Mouse (Mus musculus): ENCODE measurements at regions not wholly inside any gene's neighbourhood (a gene's known extent, or its start where the extent isn't known, plus 50 kb on each side); places are given as distances from the start of the nearest gene placed in this dataset.
A peak's percentile ranks its signal among the peaks of the same experiment; 100 is the strongest.
"Not testable (repeated sequence)": the region's sequence is repeated elsewhere in the genome, so short reads cannot be mapped to it uniquely, and the experiment has no call there.

DNA sequence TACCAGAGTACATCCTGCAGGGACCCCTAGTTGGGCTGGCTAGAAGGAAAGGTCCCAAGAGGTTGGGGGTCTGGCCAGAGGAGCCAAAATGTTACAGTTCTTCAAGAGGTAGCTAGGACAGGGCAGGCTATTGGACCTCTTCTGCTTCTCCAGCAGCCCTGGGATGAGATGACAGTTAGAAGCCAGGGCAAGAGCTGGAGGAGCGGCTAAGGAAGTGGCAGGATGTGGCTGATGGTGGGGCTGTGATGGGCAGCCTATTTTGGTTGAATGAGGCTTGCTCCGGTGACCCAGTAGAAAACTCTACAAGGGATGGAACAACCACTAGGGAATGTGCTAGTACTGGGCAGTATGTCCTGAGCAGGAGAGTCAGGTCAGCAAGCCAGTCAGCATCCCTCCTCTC lies 82.8 kb downstream of the Ddx11 start:
- no peak for DNase-seq (ENCODE audit: low spot score)

DNA sequence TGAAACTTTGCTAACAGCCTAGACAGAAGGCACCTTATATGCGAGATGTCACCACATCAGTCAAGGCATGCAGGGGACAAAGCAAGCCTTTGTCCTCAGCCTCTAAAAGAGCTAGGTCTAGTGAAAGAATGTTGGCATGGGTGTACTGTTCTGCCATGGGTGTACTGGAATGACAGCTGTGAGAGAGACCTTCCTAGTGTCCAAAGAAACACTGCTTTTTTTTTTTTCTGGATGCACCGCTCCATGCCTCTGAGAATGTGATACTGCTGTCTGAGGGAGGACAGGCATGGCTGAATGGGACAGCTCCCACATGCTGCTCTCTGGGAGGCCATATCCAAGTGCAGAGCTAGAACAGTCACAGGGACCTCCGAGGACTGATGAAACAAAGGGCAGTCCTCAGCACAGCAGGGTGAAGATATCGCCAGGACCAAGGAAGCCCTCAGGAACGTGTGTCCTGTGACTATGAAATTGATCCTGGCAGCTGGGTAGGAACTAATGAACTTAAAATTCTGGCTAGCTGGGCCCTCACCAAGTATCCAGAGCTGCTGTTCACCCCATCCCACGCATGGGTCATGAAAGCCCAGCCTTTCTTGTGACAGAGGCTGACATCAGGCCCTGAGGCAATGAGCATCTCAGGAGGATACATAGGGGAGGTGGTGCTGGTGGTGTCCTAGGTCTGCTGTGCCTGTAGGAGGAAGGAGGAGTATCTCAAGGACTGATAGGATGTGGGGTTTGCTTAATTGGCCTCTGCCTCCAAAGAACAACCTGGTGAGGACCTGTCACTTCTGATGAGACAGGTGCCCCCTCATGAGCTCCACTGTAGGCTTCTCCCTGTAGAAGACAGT lies 84.6 kb downstream of the Ddx11 start:
- not testable (repeated sequence) for DNase-seq (ENCODE audit: low spot score)

- not testable (repeated sequence) for DNase-seq (ENCODE audit: low spot score)
Observed at GRCm38 (mm10) chr17:66208803-66209515, 85.6 kb downstream of the Ddx11 start.

- no peak for DNase-seq (ENCODE audit: low spot score)
Observed at GRCm38 (mm10) chr17:66211561-66211960, 88.2 kb downstream of the Ddx11 start.

DNA sequence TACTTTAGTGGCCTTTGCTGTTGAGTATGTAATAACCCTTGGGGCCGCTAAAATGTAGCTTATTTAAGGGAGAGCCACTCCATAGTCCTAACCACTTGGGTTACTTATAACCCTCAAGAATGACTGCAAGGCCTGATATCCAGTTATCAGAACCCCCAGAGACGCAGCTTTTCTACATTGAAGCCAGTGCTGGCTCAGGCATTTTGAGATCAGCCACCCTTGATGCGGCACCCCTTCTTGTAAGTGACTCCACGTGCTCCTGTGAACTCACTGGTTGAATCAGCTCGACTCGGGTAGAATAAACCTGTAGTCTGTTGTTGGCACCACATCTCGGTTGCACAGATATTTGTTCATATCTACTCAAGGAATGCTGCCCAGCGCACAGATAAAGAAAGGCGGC lies 89.3 kb downstream of the Ddx11 start:
- no peak for DNase-seq (ENCODE audit: low spot score)

DNA sequence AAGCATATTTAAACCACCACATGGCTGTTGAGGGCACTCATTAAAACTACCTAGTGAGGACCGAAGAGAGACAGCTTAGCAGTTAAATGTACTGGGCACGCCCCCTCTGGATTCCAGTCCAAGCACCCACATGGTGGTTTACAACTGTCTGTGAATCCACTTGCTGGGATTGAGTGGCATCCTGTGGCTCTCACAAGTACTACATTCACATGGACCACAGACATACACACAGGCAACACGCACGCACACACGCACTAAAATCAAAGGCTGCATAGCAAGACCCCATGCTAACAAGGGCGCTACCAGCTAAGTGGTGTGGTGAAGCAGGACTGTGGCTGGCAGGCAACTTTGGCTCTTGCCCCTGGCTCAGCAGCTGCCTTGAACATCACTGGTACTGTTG lies 95.0 kb downstream of the Ddx11 start:
- DNase-seq (ENCODE audit: low spot score), result no peak

GRCm38 (mm10) chr17:66219669-66220435 lies 96.5 kb downstream of the Ddx11 start:
- DNase-seq (ENCODE audit: low spot score), result no peak

- peak; percentile 48 for DNase-seq (ENCODE audit: low spot score)
Observed at GRCm38 (mm10) chr17:66221256-66221655, 97.9 kb downstream of the Ddx11 start.

- DNase-seq (ENCODE audit: low spot score), result no peak
Observed at GRCm38 (mm10) chr17:66223711-66224110, 100.4 kb downstream of the Ddx11 start.

GRCm38 (mm10) chr17:66224241-66224640 lies 100.9 kb downstream of the Ddx11 start:
- no peak for DNase-seq (ENCODE audit: low spot score)

GRCm38 (mm10) chr17:66232391-66232790 lies 109.1 kb downstream of the Ddx11 start:
- DNase-seq (ENCODE audit: low spot score), result no peak

DNA sequence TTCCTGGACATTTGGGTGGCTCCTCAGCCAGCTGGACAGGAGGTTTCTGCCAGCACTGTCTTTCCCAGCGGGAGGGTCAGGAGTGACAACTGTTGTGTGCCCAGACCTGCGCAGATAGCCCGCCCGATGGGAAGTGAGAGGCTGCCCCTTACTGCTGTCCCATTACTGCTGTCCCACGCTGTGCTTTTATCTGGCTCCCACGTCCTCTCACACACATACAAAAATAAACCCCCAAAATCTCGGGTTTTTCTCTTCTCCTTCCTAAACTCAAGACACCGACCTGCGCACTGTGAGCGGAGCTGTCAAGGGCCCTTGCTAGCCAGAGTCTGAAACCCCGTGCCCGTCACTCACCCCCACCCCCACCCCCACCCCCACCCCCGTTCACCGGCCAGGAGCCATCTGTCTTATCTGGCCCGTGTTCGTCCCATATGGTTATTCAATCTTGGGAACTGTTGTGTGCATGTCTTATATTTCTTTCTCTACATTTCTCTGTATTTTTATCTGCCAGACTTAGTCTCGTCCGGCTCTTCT lies 109.6 kb downstream of the Ddx11 start:
- DNase-seq (ENCODE audit: low spot score), result no peak

DNA sequence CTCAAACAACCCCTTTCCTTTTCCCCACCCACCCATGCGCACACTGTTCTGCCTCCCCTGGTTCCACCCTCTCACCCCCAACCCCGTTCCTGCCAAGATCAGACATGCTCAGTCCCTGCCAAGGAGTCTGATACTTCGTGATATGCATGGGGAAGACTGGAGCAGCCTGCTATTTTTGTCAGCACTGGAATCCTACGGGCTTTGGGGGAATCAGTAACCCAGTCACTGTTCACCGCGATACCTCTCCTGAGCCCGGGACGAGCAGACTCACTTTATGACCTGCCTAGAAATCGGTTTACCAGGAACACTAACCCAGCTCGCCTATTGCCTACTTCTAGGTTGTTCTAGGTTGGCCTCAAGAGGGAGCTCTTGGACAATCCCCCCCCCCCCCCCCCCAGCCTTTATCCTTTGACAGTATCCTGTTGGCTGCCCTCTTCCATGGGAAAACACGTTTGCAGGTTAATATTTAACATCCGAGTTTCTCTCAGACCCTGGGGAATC lies 110.2 kb downstream of the Ddx11 start:
- DNase-seq (ENCODE audit: low spot score), result peak; percentile 16

- no peak for DNase-seq (ENCODE audit: low spot score)
Observed at GRCm38 (mm10) chr17:66234432-66234831, 111.1 kb downstream of the Ddx11 start.

DNA sequence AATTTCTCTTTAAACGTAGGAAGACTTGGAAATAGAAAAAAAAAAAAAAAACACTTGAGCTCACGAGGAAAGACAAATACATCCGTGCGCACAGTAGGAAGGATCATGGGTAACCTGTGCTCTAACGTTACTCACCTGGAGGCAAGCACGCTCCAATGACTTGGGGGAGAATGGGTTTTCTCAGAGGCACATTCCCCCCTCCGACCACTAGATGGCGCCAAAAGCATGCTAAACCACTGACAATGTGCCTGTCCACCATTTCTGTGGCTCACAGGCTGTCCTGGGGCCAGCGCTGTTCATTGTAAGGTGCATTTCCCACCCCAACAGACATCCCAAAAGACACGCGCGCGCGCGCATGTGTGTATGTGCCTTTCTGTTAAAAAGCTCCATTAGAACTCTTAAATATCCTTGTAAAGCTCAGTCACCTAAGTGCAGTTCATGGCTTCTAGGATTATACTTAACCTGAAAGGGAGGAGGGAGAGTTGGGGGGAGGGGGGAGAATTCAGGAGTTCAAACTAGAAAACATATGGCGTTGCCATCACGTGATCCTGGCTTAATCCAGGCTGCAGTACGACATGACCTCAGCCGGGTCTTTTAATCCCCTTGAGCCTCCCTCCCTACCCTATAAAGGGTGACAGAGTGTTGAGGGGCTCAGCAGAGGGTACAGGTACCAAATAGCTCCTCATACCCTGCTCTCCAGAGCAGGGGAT lies 111.9 kb downstream of the Ddx11 start:
- peak; percentile 81 for DNase-seq (ENCODE audit: low spot score)

GRCm38 (mm10) chr17:66235806-66236335 lies 112.6 kb downstream of the Ddx11 start:
- no peak for DNase-seq (ENCODE audit: low spot score)

GRCm38 (mm10) chr17:66241868-66242622 lies 118.7 kb downstream of the Ddx11 start:
- peak; percentile 3 for DNase-seq (ENCODE audit: low spot score)

GRCm38 (mm10) chr17:66244183-66244582 lies 120.9 kb downstream of the Ddx11 start:
- DNase-seq (ENCODE audit: low spot score), result no peak

DNA sequence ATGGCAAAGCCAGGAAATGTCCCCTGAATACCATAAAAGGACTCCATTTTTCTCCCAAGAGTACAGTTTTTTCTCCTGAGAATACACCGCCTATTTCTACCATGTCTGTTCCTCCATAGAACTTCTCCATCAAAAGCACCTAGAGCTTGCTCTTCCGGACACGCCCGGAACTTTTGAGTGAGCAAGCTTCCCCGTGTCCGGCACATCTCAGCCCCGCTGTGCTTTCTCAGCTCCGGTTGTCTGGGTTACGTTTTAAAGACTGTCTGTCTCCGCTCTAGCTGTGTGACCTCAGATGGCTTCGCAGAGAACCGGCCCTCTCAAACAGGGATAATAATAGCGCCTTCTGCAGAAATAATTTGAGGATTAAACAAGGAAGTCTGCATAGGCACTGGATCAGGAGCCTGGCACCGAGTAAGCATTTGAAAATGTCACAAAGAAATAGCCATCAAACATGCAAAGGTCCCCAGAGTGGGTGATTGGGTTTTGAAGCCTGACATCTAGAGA lies 122.8 kb downstream of the Ddx11 start:
- DNase-seq (ENCODE audit: low spot score), result no peak

GRCm38 (mm10) chr17:66251495-66251894 lies 128.2 kb downstream of the Ddx11 start:
- DNase-seq (ENCODE audit: low spot score), result no peak
